Mouse (Mus musculus): ENCODE measurements around the gene Nrarp. TPM values are rescaled to one million over a fixed set of nuclear protein-coding genes. Genes with fewer than 3 reads are reported as not detected.

Nrarp gene
- polyA plus RNA-seq, 1 experiment = not detected

GRCm38 (mm10) chr2:25171769-25172153, 8.8 kb upstream of the Nrarp start:
- Histone ChIP-seq H3K4me3 (ENCODE audit: insufficient read depth, low read length) (no peak overlapping the region), H3K27ac (ENCODE audit: insufficient read depth, low read depth, low read length) (no peak overlapping the region), H3K4me1 (ENCODE audit: control insufficient read depth, insufficient read depth, low read length) (peaks cover 4% of the 10 kb centered on the region)
- TF ChIP-seq CTCF (IDR thresholded peaks at IDR 0.05; ENCODE audit: low read depth, low read length) (no peak), POLR2A (IDR thresholded peaks at IDR 0.05; ENCODE audit: borderline replicate concordance, low read depth, low read length) (no peak)

GRCm38 (mm10) chr2:25172629-25173028, 7.9 kb upstream of the Nrarp start:
- TF ChIP-seq CTCF (IDR thresholded peaks at IDR 0.05; ENCODE audit: low read depth, low read length) (no peak), POLR2A (IDR thresholded peaks at IDR 0.05; ENCODE audit: borderline replicate concordance, low read depth, low read length) (no peak)
- Histone ChIP-seq H3K4me3 (ENCODE audit: insufficient read depth, low read length) (no peak overlapping the region), H3K27ac (ENCODE audit: insufficient read depth, low read depth, low read length) (no peak overlapping the region), H3K4me1 (ENCODE audit: control insufficient read depth, insufficient read depth, low read length) (peaks cover 4% of the 10 kb centered on the region)

- H3K4me1 ChIP-seq (ENCODE audit: control insufficient read depth, insufficient read depth, low read length) = peaks cover 4% of the 10 kb centered on the region
- no peak overlapping the region for H3K27ac ChIP-seq (ENCODE audit: insufficient read depth, low read depth, low read length)
- TF ChIP-seq POLR2A (IDR thresholded peaks at IDR 0.05; ENCODE audit: borderline replicate concordance, low read depth, low read length) (no peak), CTCF (IDR thresholded peaks at IDR 0.05; ENCODE audit: low read depth, low read length) (no peak)
- no peak overlapping the region for H3K4me3 ChIP-seq (ENCODE audit: insufficient read depth, low read length)
Observed at GRCm38 (mm10) chr2:25173821-25174220, 6.7 kb upstream of the Nrarp start.

GRCm38 (mm10) chr2:25174866-25175689, 5.5 kb upstream of the Nrarp start:
- H3K27ac ChIP-seq (ENCODE audit: insufficient read depth, low read depth, low read length) = no peak overlapping the region
- peaks cover 4% of the 10 kb centered on the region for H3K4me1 ChIP-seq (ENCODE audit: control insufficient read depth, insufficient read depth, low read length)
- H3K4me3 ChIP-seq (ENCODE audit: insufficient read depth, low read length) = no peak overlapping the region
- TF ChIP-seq CTCF (IDR thresholded peaks at IDR 0.05; ENCODE audit: low read depth, low read length) = no peak

- H3K4me3 ChIP-seq (ENCODE audit: insufficient read depth, low read length) = no peak overlapping the region
- H3K27ac ChIP-seq (ENCODE audit: insufficient read depth, low read depth, low read length) = no peak overlapping the region
- H3K4me1 ChIP-seq (ENCODE audit: control insufficient read depth, insufficient read depth, low read length) = peaks cover 4% of the 10 kb centered on the region
- TF ChIP-seq CTCF (IDR thresholded peaks at IDR 0.05; ENCODE audit: low read depth, low read length) (no peak), POLR2A (IDR thresholded peaks at IDR 0.05; ENCODE audit: borderline replicate concordance, low read depth, low read length) (no peak)
Observed at GRCm38 (mm10) chr2:25175690-25176078, 4.9 kb upstream of the Nrarp start.

GRCm38 (mm10) chr2:25176573-25176972, 4.0 kb upstream of the Nrarp start:
- Histone ChIP-seq H3K4me3 (ENCODE audit: insufficient read depth, low read length) (no peak overlapping the region), H3K27ac (ENCODE audit: insufficient read depth, low read depth, low read length) (no peak overlapping the region), H3K4me1 (ENCODE audit: control insufficient read depth, insufficient read depth, low read length) (peaks cover 4% of the 10 kb centered on the region)
- no peak for TF ChIP-seq POLR2A (IDR thresholded peaks at IDR 0.05; ENCODE audit: borderline replicate concordance, low read depth, low read length)
- TF ChIP-seq CTCF (IDR thresholded peaks at IDR 0.05; ENCODE audit: low read depth, low read length) = no peak

- TF ChIP-seq CTCF (IDR thresholded peaks at IDR 0.05; ENCODE audit: low read depth, low read length) (no peak), POLR2A (IDR thresholded peaks at IDR 0.05; ENCODE audit: borderline replicate concordance, low read depth, low read length) (no peak)
- H3K4me1 ChIP-seq (ENCODE audit: control insufficient read depth, insufficient read depth, low read length) = peaks cover 4% of the 10 kb centered on the region
- H3K27ac ChIP-seq (ENCODE audit: insufficient read depth, low read depth, low read length) = no peak overlapping the region
- H3K4me3 ChIP-seq (ENCODE audit: insufficient read depth, low read length) = no peak overlapping the region
Observed at GRCm38 (mm10) chr2:25177076-25177475, 3.5 kb upstream of the Nrarp start.

- Histone ChIP-seq H3K4me3 (ENCODE audit: insufficient read depth, low read length) (no peak overlapping the region), H3K27ac (ENCODE audit: insufficient read depth, low read depth, low read length) (no peak overlapping the region), H3K4me1 (ENCODE audit: control insufficient read depth, insufficient read depth, low read length) (peaks cover 2% of the 10 kb centered on the region)
- TF ChIP-seq POLR2A (IDR thresholded peaks at IDR 0.05; ENCODE audit: borderline replicate concordance, low read depth, low read length) (no peak), CTCF (IDR thresholded peaks at IDR 0.05; ENCODE audit: low read depth, low read length) (no peak)
Observed at GRCm38 (mm10) chr2:25177685-25178084, 2.9 kb upstream of the Nrarp start.

GRCm38 (mm10) chr2:25178285-25178972, 2.1 kb upstream of the Nrarp start:
- H3K4me3 ChIP-seq (ENCODE audit: insufficient read depth, low read length) = no peak overlapping the region
- TF ChIP-seq POLR2A (IDR thresholded peaks at IDR 0.05; ENCODE audit: borderline replicate concordance, low read depth, low read length) (no peak), CTCF (IDR thresholded peaks at IDR 0.05; ENCODE audit: low read depth, low read length) (no peak)
- H3K4me1 ChIP-seq (ENCODE audit: control insufficient read depth, insufficient read depth, low read length) = no peaks in the 10 kb centered on the region
- no peak overlapping the region for H3K27ac ChIP-seq (ENCODE audit: insufficient read depth, low read depth, low read length)

GRCm38 (mm10) chr2:25179566-25180217, 866 bp upstream of the Nrarp start:
- Histone ChIP-seq H3K4me1 (ENCODE audit: control insufficient read depth, insufficient read depth, low read length) (no peaks in the 10 kb centered on the region), H3K4me3 (ENCODE audit: insufficient read depth, low read length) (no peak overlapping the region), H3K27ac (ENCODE audit: insufficient read depth, low read depth, low read length) (no peak overlapping the region)
- TF ChIP-seq CTCF (IDR thresholded peaks at IDR 0.05; ENCODE audit: low read depth, low read length) (no peak), POLR2A (IDR thresholded peaks at IDR 0.05; ENCODE audit: borderline replicate concordance, low read depth, low read length) (no peak)
